Mouse (Mus musculus) cortical plate, adult 2 months (tissue): Measurements from ENCODE around the gene Ctu2.

Experiments
- CTCF ChIP-seq: fragments of 200-500 bp; IDR thresholded peaks from 2 replicates; pipeline ENCODE4 v1.5.1; 2011; ENCODE audit warnings: mild to moderate bottlenecking, control low read depth, low read length; ENCODE audit not compliant: insufficient read depth; ENCODE audit errors: extremely low read depth
- POLR2A ChIP-seq: fragments of 200-500 bp; IDR thresholded peaks from 2 replicates; pipeline ENCODE4 v1.6.1; 2011; ENCODE audit warnings: mild to moderate bottlenecking, low read length, control low read depth; ENCODE audit not compliant: insufficient read depth; ENCODE audit errors: extremely low read depth

GRCm38 (mm10) chr8:122475580-122476320 is at the start of gene Ctu2, which contains the start of gene Rnf166:
- no peak for TF ChIP-seq CTCF
- 0 out of 2 replicates have a peak, but pooled peaks have one; percentile 26 for TF ChIP-seq POLR2A
